8 mouse cellular contexts compared by ENCODE assay signal in genomic region chr15:31223596-31224134, GRCm38 (mm10). TPM values are rescaled to one million over a fixed set of nuclear protein-coding genes. Genes with fewer than 3 reads are reported as not detected.
DNase-seq lines count a peak whose midpoint lies in the region; ATAC-seq and TF ChIP-seq lines count a peak whose summit lies in the region.

No protein-coding gene starts in this region.

- no peak for TF ChIP-seq POLR2A in kidney, adult 2 months (IDR thresholded peaks at IDR 0.05; ENCODE audit: low read depth, low read length)

- no peaks in the 10 kb centered on the region for H3K4me1 ChIP-seq in kidney, adult 2 months (ENCODE audit: control insufficient read depth, insufficient read depth, low read length)
- peaks cover 4% of the 10 kb centered on the region; the same call in 1 of the 2 replicates for H3K4me1 ChIP-seq in forebrain, embryonic 14.5 days (ENCODE audit: control insufficient read depth, insufficient read depth, low read length)
- H3K4me1 ChIP-seq in liver, postnatal 0 days (ENCODE audit: insufficient read depth), result peaks cover 12% of the 10 kb centered on the region

- peak overlapping the region; percentile 62 for H3K9ac ChIP-seq in forebrain, embryonic 14.5 days (ENCODE audit: low read length)
- peak overlapping the region; percentile 23; the same call in 1 of the 2 replicates for H3K9ac ChIP-seq in liver, postnatal 0 days (replicated peaks)

- no peak for DNase-seq in kidney, adult 2 months
- no peak for DNase-seq in kidney, postnatal 10 days
- DNase-seq in adipocyte (ENCODE audit: low spot score), result peak; percentile 15
- peak; percentile 7 for DNase-seq in forebrain, embryonic 14.5 days (ENCODE audit: low spot score)
- no peak for DNase-seq in liver, postnatal 0 days
- peak; percentile 33 for DNase-seq in thymus, postnatal 4 days

- no peak overlapping the region for H3K27ac ChIP-seq in kidney, adult 2 months (ENCODE audit: insufficient read depth, low read depth, low read length)
- peak overlapping the region; percentile 48; the same call in 1 of the 2 replicates for H3K27ac ChIP-seq in forebrain, embryonic 14.5 days (ENCODE audit: low read depth, low read length)
- no peak overlapping the region for H3K27ac ChIP-seq in liver, postnatal 0 days (ENCODE audit: low read depth)

- H3K9me3 ChIP-seq in forebrain, embryonic 14.5 days (replicated peaks; ENCODE audit: control insufficient read depth, low read length), result no peaks in the 10 kb centered on the region
- no peaks in the 10 kb centered on the region for H3K9me3 ChIP-seq in liver, postnatal 0 days (ENCODE audit: low read length)

- H3K27me3 ChIP-seq in kidney, adult 2 months (replicated peaks; ENCODE audit: control insufficient read depth, insufficient read depth, low read length), result no peaks in the 10 kb centered on the region
- no peaks in the 10 kb centered on the region for H3K27me3 ChIP-seq in forebrain, embryonic 14.5 days (replicated peaks; ENCODE audit: control insufficient read depth, insufficient read depth, low read length)
- H3K27me3 ChIP-seq in liver, postnatal 0 days (ENCODE audit: insufficient read depth, low read length), result no peaks in the 10 kb centered on the region

- peak overlapping the region; percentile 76 for H3K4me2 ChIP-seq in forebrain, embryonic 14.5 days (ENCODE audit: low read length)
- peak overlapping the region; percentile 89 for H3K4me2 ChIP-seq in liver, postnatal 0 days (ENCODE audit: low read depth, low read length)

- TF ChIP-seq CTCF in kidney, adult 2 months (conservative IDR thresholded peaks at IDR 0.05; ENCODE audit: insufficient read depth, insufficient read length, low read depth, low read length), result no peak
- TF ChIP-seq CTCF in liver, postnatal 0 days (IDR thresholded peaks at IDR 0.05; ENCODE audit: low read depth), result no peak

- no peaks in the 10 kb centered on the region for H3K36me3 ChIP-seq in kidney, adult 2 months (ENCODE audit: control insufficient read depth, insufficient read depth, low read length)
- no peaks in the 10 kb centered on the region for H3K36me3 ChIP-seq in forebrain, embryonic 14.5 days (ENCODE audit: control insufficient read depth, insufficient read depth, low read length)
- H3K36me3 ChIP-seq in liver, postnatal 0 days (replicated peaks; ENCODE audit: insufficient read depth, low read length), result no peaks in the 10 kb centered on the region

- no peak for TF ChIP-seq EP300 in liver, postnatal 0 days (IDR thresholded peaks at IDR 0.05; ENCODE audit: low read depth)

- peak; percentile 24 for ATAC-seq in forebrain, embryonic 14.5 days
- no peak for ATAC-seq in liver, postnatal 0 days
- ATAC-seq in monocyte, adult 5-6 weeks (replicated peaks; ENCODE audit: insufficient number of reproducible peaks, low FRiP score, low TSS enrichment, poor library complexity, severe bottlenecking), result no peak
- no peak for ATAC-seq in activated CD4-positive, CD25-positive, alpha-beta regulatory T cell, adult 4 months

- whole genome bisulfite sequencing in kidney, adult 2 months, result 40% methylated on average over 15 of the region's 15 CpGs
- 49% methylated on average over 15 of the region's 15 CpGs for WGBS in forebrain, embryonic 14.5 days
- 45% methylated on average over 15 of the region's 15 CpGs for WGBS in liver, postnatal 0 days (ENCODE audit: insufficient replicate concordance)

- peak overlapping the region; percentile 71 for H3K4me3 ChIP-seq in kidney, adult 2 months (ENCODE audit: insufficient read depth, low read depth, low read length)
- H3K4me3 ChIP-seq in forebrain, embryonic 14.5 days (ENCODE audit: low read depth, low read length), result peak overlapping the region; percentile 69
- peak overlapping the region; percentile 84 for H3K4me3 ChIP-seq in liver, postnatal 0 days (ENCODE audit: low read depth, low read length)

RNA-seq across cellular contexts. Expression of gene Dap, which starts 0.4 kb away (rescaled TPM):
- polyA plus RNA-seq in kidney, adult 2 months (2012; rRNA removed), result 72.8 and 96.9 TPM in 2 replicates
- polyA plus RNA-seq in forebrain, embryonic 14.5 days (2014; fragmentation: Nextera tagmentation; extraction: Ambion mirVana), result 21.1 and 22.7 TPM in 2 replicates
- 75.9 and 77.8 TPM in 2 replicates for polyA plus RNA-seq in liver, postnatal 0 days (2015; fragmentation: Nextera tagmentation; extraction: Ambion mirVana)
- total RNA-seq in monocyte, adult 5-6 weeks (2017), result 32.1 to 76.3 TPM (median 67.0 TPM) in 3 replicates
- polyA plus RNA-seq in activated CD4-positive, CD25-positive, alpha-beta regulatory T cell, adult 4 months (2017; shearing (Covaris generic)), result 100 to 1,000 TPM in 1 of 2 experiments, 10 to 100 TPM in 1; 90.2 to 113 TPM

Comparison
In these comparisons a context has a peak if more than half of its experiments do, and no peak if none do; other contexts are left out.
1. DNase-seq: peak in adipocyte (single experiment), forebrain, embryonic 14.5 days (single experiment) and thymus, postnatal 4 days (single experiment); none in kidney, adult 2 months (single experiment), kidney, postnatal 10 days (single experiment) and liver, postnatal 0 days (single experiment).
2. Peak in every context shown above with its lines, with median percentiles within 50 percentile points of each other: H3K4me3 ChIP-seq.